Mouse (Mus musculus): ENCODE results near the gene Fxyd1. TPM values are rescaled to one million over a fixed set of nuclear protein-coding genes. Genes with fewer than 3 reads are reported as not detected.

The Fxyd1 gene
- total RNA-seq, 1 experiment, result not detected

DNA sequence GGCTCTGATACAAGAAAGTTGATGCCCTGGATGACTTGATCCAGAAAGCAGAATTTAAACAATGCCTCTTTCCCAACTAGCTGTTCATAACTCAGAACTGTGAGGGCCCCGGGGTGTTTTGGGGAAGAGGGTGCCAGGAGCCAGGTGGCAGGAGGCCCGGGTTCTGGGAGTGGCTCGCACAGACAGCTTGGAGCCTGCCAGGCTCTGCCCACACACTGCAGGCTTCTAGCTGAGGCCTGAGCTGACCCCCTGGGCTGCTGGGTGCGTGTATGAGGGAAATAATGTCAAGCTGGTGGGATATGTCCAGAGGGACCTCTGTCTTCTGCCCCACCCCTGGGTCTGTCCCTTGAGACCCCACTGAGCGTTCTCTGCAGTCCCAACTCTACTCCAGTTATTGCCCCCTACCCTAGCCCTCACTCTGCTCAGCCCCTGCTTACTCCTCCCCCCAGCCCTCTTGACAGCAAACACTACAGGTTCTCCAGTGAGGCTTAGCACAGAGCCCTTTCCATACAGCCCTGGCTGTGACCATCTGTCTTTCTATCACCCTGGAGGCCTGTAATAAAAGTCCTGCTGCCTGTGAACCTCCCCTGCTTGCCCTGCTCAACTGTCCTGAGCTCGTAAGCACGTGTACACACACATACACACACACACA lies 17.2 kb upstream of the Fxyd1 start:
- Histone ChIP-seq H3K9me3 (ENCODE audit: control insufficient read depth, insufficient read depth, low read depth, low read length) (no peaks in the 10 kb centered on the region), H3K36me3 (ENCODE audit: control insufficient read depth, insufficient read depth, low read length, poor library complexity, severe bottlenecking) (no peaks in the 10 kb centered on the region), H3K4me3 (ENCODE audit: insufficient read depth in 1 of 2, low read depth in 1 of 2, low read length in 2 of 2, poor library complexity in 1 of 2, severe bottlenecking in 1 of 2) (no peak overlapping the region), H3K27ac (ENCODE audit: insufficient read depth, low read depth, low read length, poor library complexity, severe bottlenecking) (no peak overlapping the region), H3K4me1 (ENCODE audit: control insufficient read depth in 2 of 2, insufficient read depth in 2 of 2, low read length in 2 of 2, poor library complexity in 1 of 2) (peaks cover 0 to 5% of the 10 kb centered on the region in 2 experiments; a peak in 1 of 4 replicates), H3K9ac (ENCODE audit: insufficient read depth, low read depth, low read length, poor library complexity, severe bottlenecking) (no peak overlapping the region)
- in situ Hi-C loops (cut with MboI; ENCODE audit: low sequenced_read_pairs in 2 of 2, unreplicated experiment in 2 of 2), result no loop called here
- DNase-seq (ENCODE audit: low read depth, low spot score), result no peak
- TF ChIP-seq HCFC1 (IDR thresholded peaks at IDR 0.05; ENCODE audit: borderline replicate concordance, insufficient read depth, low read length) (no peak), ZC3H11A (IDR thresholded peaks at IDR 0.05; ENCODE audit: borderline replicate concordance, low read depth, low read length) (no peak), ZNF384 (IDR thresholded peaks at IDR 0.05; ENCODE audit: low read depth, low read length) (no peak), CHD2 (IDR thresholded peaks at IDR 0.05; ENCODE audit: low read depth, low read length) (no peak), MAFK (IDR thresholded peaks at IDR 0.05; ENCODE audit: insufficient read depth, low read depth, low read length) (no peak)

- H3K36me3 ChIP-seq (ENCODE audit: control insufficient read depth, insufficient read depth, low read length, poor library complexity, severe bottlenecking), result no peaks in the 10 kb centered on the region
- in situ Hi-C loops (cut with MboI; ENCODE audit: low sequenced_read_pairs in 2 of 2, unreplicated experiment in 2 of 2), result no loop called here
- TF ChIP-seq ZNF384 (IDR thresholded peaks at IDR 0.05; ENCODE audit: low read depth, low read length), result no peak
- no peak for TF ChIP-seq ZC3H11A (IDR thresholded peaks at IDR 0.05; ENCODE audit: borderline replicate concordance, low read depth, low read length)
- no peak for TF ChIP-seq MAFK (IDR thresholded peaks at IDR 0.05; ENCODE audit: insufficient read depth, low read depth, low read length)
- no peak for TF ChIP-seq HCFC1 (IDR thresholded peaks at IDR 0.05; ENCODE audit: borderline replicate concordance, insufficient read depth, low read length)
- H3K4me1 ChIP-seq (ENCODE audit: control insufficient read depth in 2 of 2, insufficient read depth in 2 of 2, low read length in 2 of 2, poor library complexity in 1 of 2), result peaks cover 0 to 5% of the 10 kb centered on the region in 2 experiments; a peak in 1 of 4 replicates
- DNase-seq (ENCODE audit: low read depth, low spot score), result no peak
- H3K27ac ChIP-seq (ENCODE audit: insufficient read depth, low read depth, low read length, poor library complexity, severe bottlenecking), result no peak overlapping the region
- no peak overlapping the region for H3K4me3 ChIP-seq (ENCODE audit: insufficient read depth in 1 of 2, low read depth in 1 of 2, low read length in 2 of 2, poor library complexity in 1 of 2, severe bottlenecking in 1 of 2)
- H3K9ac ChIP-seq (ENCODE audit: insufficient read depth, low read depth, low read length, poor library complexity, severe bottlenecking), result no peak overlapping the region
- no peaks in the 10 kb centered on the region for H3K9me3 ChIP-seq (ENCODE audit: control insufficient read depth, insufficient read depth, low read depth, low read length)
Observed at GRCm38 (mm10) chr7:31073546-31073945, 16.5 kb upstream of the Fxyd1 start.

DNA sequence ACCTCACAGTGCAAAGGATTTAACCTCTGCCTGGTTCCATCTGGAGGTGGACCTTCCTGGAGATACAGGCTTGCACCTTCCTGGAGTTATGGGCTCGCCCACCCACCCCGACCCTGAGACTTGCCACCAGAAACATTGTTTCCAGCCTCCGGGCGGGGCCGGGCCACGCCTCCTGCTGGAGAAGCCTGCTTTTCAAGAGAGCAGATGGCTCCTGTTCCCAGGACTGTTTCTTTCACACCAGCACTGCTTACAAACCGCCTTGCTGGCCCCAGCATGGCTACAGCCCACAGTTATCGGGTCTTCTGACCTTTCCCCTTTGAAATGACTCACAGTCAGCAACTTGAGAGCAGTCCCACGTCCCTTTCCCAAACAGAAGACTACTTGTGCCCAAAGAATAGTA lies 15.3 kb upstream of the Fxyd1 start:
- in situ Hi-C loops (cut with MboI; ENCODE audit: low sequenced_read_pairs in 2 of 2, unreplicated experiment in 2 of 2), result no loop called here
- Histone ChIP-seq H3K9me3 (ENCODE audit: control insufficient read depth, insufficient read depth, low read depth, low read length) (no peaks in the 10 kb centered on the region), H3K4me3 (ENCODE audit: insufficient read depth in 1 of 2, low read depth in 1 of 2, low read length in 2 of 2, poor library complexity in 1 of 2, severe bottlenecking in 1 of 2) (no peak overlapping the region), H3K27ac (ENCODE audit: insufficient read depth, low read depth, low read length, poor library complexity, severe bottlenecking) (no peak overlapping the region), H3K4me1 (ENCODE audit: control insufficient read depth in 2 of 2, insufficient read depth in 2 of 2, low read length in 2 of 2, poor library complexity in 1 of 2) (peaks cover 0 to 2% of the 10 kb centered on the region in 2 experiments; a peak in 1 of 4 replicates), H3K9ac (ENCODE audit: insufficient read depth, low read depth, low read length, poor library complexity, severe bottlenecking) (no peak overlapping the region), H3K36me3 (ENCODE audit: control insufficient read depth, insufficient read depth, low read length, poor library complexity, severe bottlenecking) (no peaks in the 10 kb centered on the region)
- no peak for DNase-seq (ENCODE audit: low read depth, low spot score)
- TF ChIP-seq HCFC1 (IDR thresholded peaks at IDR 0.05; ENCODE audit: borderline replicate concordance, insufficient read depth, low read length) (no peak), ZC3H11A (IDR thresholded peaks at IDR 0.05; ENCODE audit: borderline replicate concordance, low read depth, low read length) (no peak), CHD2 (IDR thresholded peaks at IDR 0.05; ENCODE audit: low read depth, low read length) (no peak), ZNF384 (IDR thresholded peaks at IDR 0.05; ENCODE audit: low read depth, low read length) (no peak), MAFK (IDR thresholded peaks at IDR 0.05; ENCODE audit: insufficient read depth, low read depth, low read length) (no peak)

DNA sequence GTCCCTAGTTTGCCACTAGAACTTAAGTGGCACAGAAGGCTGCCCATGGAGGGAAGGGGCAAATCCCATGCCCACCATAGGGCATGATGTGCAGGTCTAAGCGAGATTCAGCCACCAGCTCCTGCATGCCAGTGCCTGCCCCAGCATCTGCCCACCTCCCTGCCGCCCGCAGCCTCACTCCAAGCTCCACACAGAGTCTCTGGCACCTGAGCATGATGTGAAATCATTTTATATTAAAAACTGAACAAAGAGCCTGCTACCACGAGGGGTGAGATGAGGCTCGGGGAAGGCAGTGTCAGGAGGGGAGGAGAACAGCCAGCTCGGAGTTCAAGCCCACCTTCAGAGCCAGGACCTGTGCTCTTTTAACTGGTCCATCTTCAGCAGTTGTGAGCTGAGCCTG lies 13.3 kb upstream of the Fxyd1 start:
- TF ChIP-seq ZC3H11A (IDR thresholded peaks at IDR 0.05; ENCODE audit: borderline replicate concordance, low read depth, low read length) (no peak), HCFC1 (IDR thresholded peaks at IDR 0.05; ENCODE audit: borderline replicate concordance, insufficient read depth, low read length) (no peak), MAFK (IDR thresholded peaks at IDR 0.05; ENCODE audit: insufficient read depth, low read depth, low read length) (no peak), CHD2 (IDR thresholded peaks at IDR 0.05; ENCODE audit: low read depth, low read length) (no peak), ZNF384 (IDR thresholded peaks at IDR 0.05; ENCODE audit: low read depth, low read length) (no peak)
- in situ Hi-C loops (cut with MboI; ENCODE audit: low sequenced_read_pairs in 2 of 2, unreplicated experiment in 2 of 2), result no loop called here
- no peak overlapping the region for H3K4me3 ChIP-seq (ENCODE audit: insufficient read depth in 1 of 2, low read depth in 1 of 2, low read length in 2 of 2, poor library complexity in 1 of 2, severe bottlenecking in 1 of 2)
- no peaks in the 10 kb centered on the region for H3K9me3 ChIP-seq (ENCODE audit: control insufficient read depth, insufficient read depth, low read depth, low read length)
- H3K9ac ChIP-seq (ENCODE audit: insufficient read depth, low read depth, low read length, poor library complexity, severe bottlenecking), result no peak overlapping the region
- peaks cover 0 to 5% of the 10 kb centered on the region in 2 experiments; a peak in 1 of 4 replicates for H3K4me1 ChIP-seq (ENCODE audit: control insufficient read depth in 2 of 2, insufficient read depth in 2 of 2, low read length in 2 of 2, poor library complexity in 1 of 2)
- no peak overlapping the region for H3K27ac ChIP-seq (ENCODE audit: insufficient read depth, low read depth, low read length, poor library complexity, severe bottlenecking)
- no peak for DNase-seq (ENCODE audit: low read depth, low spot score)
- H3K36me3 ChIP-seq (ENCODE audit: control insufficient read depth, insufficient read depth, low read length, poor library complexity, severe bottlenecking), result no peaks in the 10 kb centered on the region
